Mouse (Mus musculus) hindbrain, embryonic 11.5 days (tissue): ENCODE measurements around the gene Cd200r2. TPM values are rescaled to one million over a fixed set of nuclear protein-coding genes. Genes with fewer than 3 reads are reported as not detected.

Experiments used
- polyA plus RNA-seq: library from polyadenylated mRNA; unstranded; fragments of >200 nt; fragmentation: Nextera tagmentation; extraction: Ambion mirVana; gene quantifications from 2 replicates; pipeline ENCODE4 v1.2.1, GENCODE M21; 2014

Cd200r2 gene
- polyA plus RNA-seq, 1 experiment from 2014 or later = not detected

Other genes starting within 250 kb of the Cd200r2 start
- 10.6 and 13.1 TPM in 2 replicates for gene Nepro, start 142.8 kb upstream of the Cd200r2 start, polyA plus RNA-seq
- gene Gtpbp8, start 120.7 kb upstream of the Cd200r2 start, polyA plus RNA-seq = 29.4 and 32.9 TPM in 2 replicates
- 0.64 and 0.94 TPM in 2 replicates for gene Cd200r1, start 101.4 kb upstream of the Cd200r2 start, polyA plus RNA-seq
- not detected in 2 replicates for gene Cd200r4, start 55.4 kb upstream of the Cd200r2 start, polyA plus RNA-seq
- gene Cd200r3, start 76.6 kb downstream of the Cd200r2 start, polyA plus RNA-seq = not detected in 2 replicates
- gene Ccdc80, start 226.3 kb downstream of the Cd200r2 start, polyA plus RNA-seq = 19.0 and 22.7 TPM in 2 replicates